Mouse (Mus musculus) limb, embryonic 14.5 days (tissue): ENCODE data around the gene Vps54. TPM values are rescaled to one million over a fixed set of nuclear protein-coding genes. Genes with fewer than 3 reads are reported as not detected.
"Not testable (repeated sequence)": the region's sequence is repeated elsewhere in the genome, so short reads cannot be mapped to it uniquely, and the experiment has no call there.

Source experiments
- ATAC-seq: fragments of 200-750 bp; cut with Nextera tagmentation; 2 replicates; pipeline ENCODE4 v1.8.0; 2017; ENCODE audit warnings: low read depth, moderate number of reproducible peaks, moderate TSS enrichment; ENCODE audit not compliant: low FRiP score
- DNase-seq: peaks from one replicate; pipeline ENCODE4 v3.0.0-alpha.2; 2015; ENCODE audit warnings: low spot score
- H3K27ac ChIP-seq: fragments of 300-500 bp; sonication (generic); replicated peaks from 2 replicates; pipeline ENCODE4 v1.5.1; 2014; ENCODE audit warnings: low read depth, mild to moderate bottlenecking, low read length, moderate library complexity, mixed read lengths
- H3K27me3 ChIP-seq: fragments of 300-500 bp; sonication (generic); 2 replicates; pipeline ENCODE4 v1.6.1; 2014; ENCODE audit warnings: low read length, mixed read lengths; ENCODE audit not compliant: control insufficient read depth, insufficient read depth
- H3K36me3 ChIP-seq: fragments of 300-500 bp; sonication (generic); 2 replicates; pipeline ENCODE4 v1.6.1; 2014; ENCODE audit warnings: mild to moderate bottlenecking, low read length, moderate library complexity, mixed read lengths; ENCODE audit not compliant: control insufficient read depth, insufficient read depth
- H3K4me1 ChIP-seq: fragments of 300-500 bp; sonication (generic); 2 replicates; pipeline ENCODE4 v1.6.1; 2014; ENCODE audit warnings: antibody characterized with exemption, low read length, mixed read lengths; ENCODE audit not compliant: control insufficient read depth, insufficient read depth
- H3K4me2 ChIP-seq: fragments of 300-500 bp; sonication (generic); replicated peaks from 2 replicates; pipeline ENCODE4 v1.6.1; 2014; ENCODE audit warnings: low read depth, mild to moderate bottlenecking, low read length, moderate library complexity; ENCODE audit not compliant: severe bottlenecking
- H3K4me3 ChIP-seq: fragments of 300-500 bp; sonication (generic); replicated peaks from 2 replicates; pipeline ENCODE4 v1.5.1; 2014; ENCODE audit warnings: low read length
- H3K9ac ChIP-seq: fragments of 300-500 bp; sonication (generic); 2 replicates; pipeline ENCODE4 v1.6.1; 2014; ENCODE audit warnings: mild to moderate bottlenecking, low read depth, low read length, moderate library complexity; ENCODE audit not compliant: severe bottlenecking
- H3K9me3 ChIP-seq: fragments of 300-500 bp; sonication (generic); 2 replicates; pipeline ENCODE4 v1.6.1; 2016; ENCODE audit warnings: low read length; ENCODE audit not compliant: control insufficient read depth
- POLR2A ChIP-seq: fragments of 200-500 bp; IDR thresholded peaks from 2 replicates; pipeline ENCODE4 v1.8.0; 2012; ENCODE audit warnings: inconsistent platforms, mild to moderate bottlenecking, moderate library complexity, borderline replicate concordance; ENCODE audit not compliant: insufficient read depth, insufficient read length; ENCODE audit errors: extremely low read depth
- WGBS: fragments of 180-500 bp; shearing (Covaris S2); extraction: QIAGEN DNeasy Blood & Tissue Kit; methylation state at CpG from one replicate; pipeline ENCODE4 v1.1.7; 2014; 5-methylcytosine and 5-hydroxymethylcytosine counted together
- polyA plus RNA-seq, 2 experiments: library from polyadenylated mRNA; depleted of rRNA in 1 of 2; stranded (reverse) in 1 of 2; unstranded in 1 of 2; fragments of >200 nt; fragmentation: Nextera tagmentation in 1 of 2; extraction: Ambion mirVana in 1 of 2; gene quantifications; 2 replicates each; pipeline versions ENCODE4 v1.2.1 to v1.2.3; 2012 to 2014

Gene Vps54
- polyA plus RNA-seq (2012; rRNA removed) (28.6 and 30.8 TPM in 2 replicates), polyA plus RNA-seq (2014; fragmentation: Nextera tagmentation; extraction: Ambion mirVana) (15.3 and 18.6 TPM in 2 replicates)

DNA sequence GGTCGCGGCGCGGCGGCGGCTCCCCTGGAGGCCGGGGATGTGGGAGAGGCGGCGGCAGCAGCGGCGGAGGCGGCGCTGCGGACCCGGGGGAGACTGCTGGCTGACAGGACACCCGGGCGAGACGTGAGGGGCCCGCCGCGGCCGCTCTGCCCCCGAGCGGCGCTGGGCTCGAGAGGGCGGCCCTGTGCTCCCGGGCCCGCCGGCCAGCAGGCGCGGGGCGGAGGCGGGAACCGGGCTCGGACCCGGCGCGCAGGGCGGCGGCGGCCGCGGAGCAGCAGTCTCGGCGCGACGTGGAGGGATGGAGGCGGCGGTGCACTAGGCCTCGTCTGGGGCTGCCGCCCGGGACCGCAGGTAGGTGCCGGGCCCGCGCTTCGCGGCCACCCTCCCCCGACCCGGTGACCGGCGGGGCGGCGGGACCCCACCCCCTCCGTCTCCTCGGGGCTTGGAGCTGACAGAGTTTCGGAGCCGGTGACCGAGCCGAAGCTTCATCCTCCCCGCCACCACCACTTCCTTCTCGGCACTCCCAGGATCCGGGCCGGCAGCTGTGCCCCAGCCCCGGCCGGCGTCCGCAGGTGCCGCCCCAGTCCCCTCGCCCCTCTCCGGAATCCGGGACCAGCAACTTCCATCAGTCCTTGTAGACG, at the start of gene Vps54:
Gene Vps54 (plus strand): TSS at position 261 of the 641 bp plus-strand sequence.
- peak within 1 kb of the TSS; percentile 79 for H3K4me2 ChIP-seq
- peak within 1 kb of the TSS; percentile 88 for H3K4me3 ChIP-seq
- H3K9me3 ChIP-seq, result no peaks in the 10 kb centered on the region
- peak; percentile 34 for DNase-seq
- WGBS, result 3% methylated on average over 16 of the region's 84 CpGs
- no peaks in the 10 kb centered on the region for H3K36me3 ChIP-seq
- H3K9ac ChIP-seq, result peak within 1 kb of the TSS; percentile 100
- H3K27ac ChIP-seq, result peak within 1 kb of the TSS; percentile 98
- TF ChIP-seq POLR2A, result no peak
- no peaks in the 10 kb centered on the region for H3K27me3 ChIP-seq
- ATAC-seq, result peak; percentile 77
- H3K4me1 ChIP-seq, result peaks cover 15% of the 10 kb centered on the region

GRCm38 (mm10) chr11:21191821-21192220, 47.3 kb upstream of the Vps54 start:
- not testable (repeated sequence) for DNase-seq, ATAC-seq, H3K9me3 ChIP-seq, H3K36me3 ChIP-seq, H3K4me2 ChIP-seq, H3K4me3 ChIP-seq, H3K27me3 ChIP-seq, H3K4me1 ChIP-seq, H3K27ac ChIP-seq, H3K9ac ChIP-seq
- WGBS, result 86% methylated on average over 8 of the region's 8 CpGs

DNA sequence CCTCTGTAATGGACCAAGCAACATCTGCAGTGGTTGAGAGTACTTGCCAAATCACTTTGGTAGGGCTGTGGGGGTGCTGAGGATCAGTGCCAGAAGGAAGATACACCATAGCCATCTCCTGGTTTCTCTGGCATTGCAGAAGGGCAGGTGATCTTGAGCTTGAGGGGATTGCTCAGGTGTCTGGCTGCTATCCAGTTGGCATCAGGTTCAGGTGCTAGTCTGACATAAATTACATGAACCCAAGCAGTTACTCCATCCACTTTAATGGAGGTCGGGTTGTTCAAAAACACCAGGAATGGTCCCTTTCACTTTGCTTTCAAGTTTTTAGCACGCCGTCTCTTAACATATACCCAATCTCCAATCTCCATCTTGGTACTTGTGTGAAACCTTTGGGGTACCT, 44.2 kb upstream of the Vps54 start:
- Histone ChIP-seq H3K4me2 (no peak overlapping the region), H3K27me3 (no peaks in the 10 kb centered on the region), H3K36me3 (no peaks in the 10 kb centered on the region), H3K9me3 (no peaks in the 10 kb centered on the region), H3K27ac (no peak overlapping the region), H3K4me3 (no peak overlapping the region), H3K9ac (no peak overlapping the region), H3K4me1 (no peaks in the 10 kb centered on the region)
- no peak for TF ChIP-seq POLR2A
- ATAC-seq (no peak), DNase-seq (no peak)
- WGBS, result 91% methylated on average over 3 of the region's 3 CpGs

GRCm38 (mm10) chr11:21209046-21209445, 30.0 kb upstream of the Vps54 start:
- 81% methylated on average over 2 of the region's 2 CpGs for WGBS
- no peak overlapping the region for H3K4me2 ChIP-seq
- TF ChIP-seq POLR2A, result no peak

GRCm38 (mm10) chr11:21209701-21210100, 29.4 kb upstream of the Vps54 start:
- H3K36me3 ChIP-seq, H3K4me2 ChIP-seq, H3K4me1 ChIP-seq, H3K27ac ChIP-seq, H3K9me3 ChIP-seq, H3K27me3 ChIP-seq, ATAC-seq, DNase-seq, H3K4me3 ChIP-seq, H3K9ac ChIP-seq: not testable (repeated sequence)
- 90% methylated on average over 9 of the region's 9 CpGs for whole genome bisulfite sequencing

More at GRCm38 (mm10) chr11:21209046-21209445, 30.0 kb upstream of the Vps54 start:
- H3K4me3 ChIP-seq, result no peak overlapping the region
- H3K27me3 ChIP-seq, result no peaks in the 10 kb centered on the region
- H3K4me1 ChIP-seq, result no peaks in the 10 kb centered on the region
- H3K27ac ChIP-seq, result no peak overlapping the region
- no peaks in the 10 kb centered on the region for H3K9me3 ChIP-seq
- ATAC-seq (no peak), DNase-seq (no peak)
- H3K36me3 ChIP-seq, result no peaks in the 10 kb centered on the region
- no peak overlapping the region for H3K9ac ChIP-seq

DNA sequence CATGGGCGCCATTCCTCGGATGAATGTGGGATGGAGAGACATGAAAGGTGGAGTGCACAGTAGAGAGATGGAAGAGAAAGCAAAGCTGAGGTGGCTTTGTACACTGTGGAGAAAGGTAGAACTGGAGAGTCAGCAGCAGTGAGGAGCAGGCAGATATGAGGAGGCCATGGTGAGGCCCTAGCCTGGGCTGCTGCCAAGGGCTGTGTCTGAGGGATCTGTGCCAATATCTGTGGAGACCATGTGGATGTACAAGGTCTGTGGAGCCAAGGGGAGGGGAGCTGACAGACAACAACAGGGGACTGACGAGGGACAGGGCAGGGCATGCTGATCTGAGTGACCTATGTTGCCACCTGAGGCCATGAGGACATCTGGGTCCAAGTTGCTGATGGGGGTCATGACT, 21.7 kb upstream of the Vps54 start:
- Histone ChIP-seq H3K4me2 (no peak overlapping the region), H3K4me1 (no peaks in the 10 kb centered on the region), H3K9ac (no peak overlapping the region), H3K36me3 (no peaks in the 10 kb centered on the region), H3K4me3 (no peak overlapping the region), H3K27me3 (no peaks in the 10 kb centered on the region), H3K27ac (no peak overlapping the region), H3K9me3 (no peaks in the 10 kb centered on the region)
- ATAC-seq (no peak), DNase-seq (no peak)
- no peak for TF ChIP-seq POLR2A
- 95% methylated on average over 2 of the region's 3 CpGs for whole genome bisulfite sequencing
